Mouse (Mus musculus): ENCODE measurements around the gene Dtnb.

Gene Dtnb

GRCm38 (mm10) chr12:3572581-3573397 is 608 bp downstream of the Dtnb start:
- DNase-seq (ENCODE audit: low spot score) = peak; percentile 77

GRCm38 (mm10) chr12:3573410-3573809 is 1.2 kb downstream of the Dtnb start:
- DNase-seq (ENCODE audit: low spot score) = no peak

- DNase-seq (ENCODE audit: low spot score) = no peak
These were observed 2.5 kb downstream of the Dtnb start for GRCm38 (mm10) chr12:3574670-3575069.

- DNase-seq (ENCODE audit: low spot score) = no peak
These were observed 7.9 kb downstream of the Dtnb start for GRCm38 (mm10) chr12:3579958-3580530.

GRCm38 (mm10) chr12:3582604-3583003 is 10.4 kb downstream of the Dtnb start:
- DNase-seq (ENCODE audit: low spot score) = no peak

- DNase-seq (ENCODE audit: low spot score) = no peak
These were observed 13.3 kb downstream of the Dtnb start for GRCm38 (mm10) chr12:3585525-3585924.

GRCm38 (mm10) chr12:3587010-3587409 is 14.8 kb downstream of the Dtnb start:
- no peak for DNase-seq (ENCODE audit: low spot score)

- no peak for DNase-seq (ENCODE audit: low spot score)
These were observed 17.9 kb downstream of the Dtnb start for GRCm38 (mm10) chr12:3590039-3590438.

- DNase-seq (ENCODE audit: low spot score) = no peak
These were observed 19.4 kb downstream of the Dtnb start for GRCm38 (mm10) chr12:3591595-3591994.

- DNase-seq (ENCODE audit: low spot score) = no peak
These were observed 30.6 kb downstream of the Dtnb start for GRCm38 (mm10) chr12:3602786-3603185.

GRCm38 (mm10) chr12:3606202-3606601 is 34.0 kb downstream of the Dtnb start:
- no peak for DNase-seq (ENCODE audit: low spot score)

GRCm38 (mm10) chr12:3609747-3610146 is 37.6 kb downstream of the Dtnb start:
- peak; percentile 7 for DNase-seq (ENCODE audit: low spot score)

- no peak for DNase-seq (ENCODE audit: low spot score)
These were observed 39.7 kb downstream of the Dtnb start for GRCm38 (mm10) chr12:3611871-3612270.

GRCm38 (mm10) chr12:3615041-3615440 is 42.9 kb downstream of the Dtnb start:
- no peak for DNase-seq (ENCODE audit: low spot score)

- DNase-seq (ENCODE audit: low spot score) = no peak
These were observed 46.2 kb downstream of the Dtnb start for GRCm38 (mm10) chr12:3618144-3619020.

- no peak for DNase-seq (ENCODE audit: low spot score)
These were observed 46.8 kb downstream of the Dtnb start for GRCm38 (mm10) chr12:3619021-3619367.

- DNase-seq (ENCODE audit: low spot score) = no peak
These were observed 54.7 kb downstream of the Dtnb start for GRCm38 (mm10) chr12:3626880-3627279.

- no peak for DNase-seq (ENCODE audit: low spot score)
These were observed 69.8 kb downstream of the Dtnb start for GRCm38 (mm10) chr12:3641931-3642330.

- DNase-seq (ENCODE audit: low spot score) = no peak
These were observed 84.6 kb downstream of the Dtnb start for GRCm38 (mm10) chr12:3656799-3657198.

GRCm38 (mm10) chr12:3657234-3657633 is 85.1 kb downstream of the Dtnb start:
- DNase-seq (ENCODE audit: low spot score) = no peak

- DNase-seq (ENCODE audit: low spot score) = no peak
These were observed 85.6 kb downstream of the Dtnb start for GRCm38 (mm10) chr12:3657786-3658185.

GRCm38 (mm10) chr12:3659554-3660311 is 87.6 kb downstream of the Dtnb start:
- no peak for DNase-seq (ENCODE audit: low spot score)
